Mouse (Mus musculus): Measurements from ENCODE around the gene Phactr1. TPM values are rescaled to one million over a fixed set of nuclear protein-coding genes. Genes with fewer than 3 reads are reported as not detected.

The Phactr1 gene
- polyA plus RNA-seq, 1 experiment from 2014 or later, result 41.1 TPM

GRCm38 (mm10) chr13:43011516-43011915 lies 331.1 kb downstream of the Phactr1 start:
- no peaks in the 10 kb centered on the region for H3K4me1 ChIP-seq (ENCODE audit: control insufficient read depth, insufficient read depth, low read length)
- WGBS, result 62% methylated on average over 3 of the region's 3 CpGs
- no peaks in the 10 kb centered on the region for H3K27me3 ChIP-seq (ENCODE audit: control insufficient read depth, insufficient read depth, low read length)
- H3K4me3 ChIP-seq (ENCODE audit: low read depth, low read length), result no peak overlapping the region
- no peak overlapping the region for H3K4me2 ChIP-seq (ENCODE audit: low read depth)
- H3K9me3 ChIP-seq (ENCODE audit: control insufficient read depth, low read length), result no peaks in the 10 kb centered on the region
- no peak overlapping the region for H3K27ac ChIP-seq (ENCODE audit: low read depth, low read length)
- no peaks in the 10 kb centered on the region for H3K36me3 ChIP-seq (ENCODE audit: control insufficient read depth, insufficient read depth, low read length)
- no peak overlapping the region for H3K9ac ChIP-seq (ENCODE audit: low read length)
- ATAC-seq (ENCODE audit: insufficient read depth, low FRiP score, low TSS enrichment), result no peak
- DNase-seq (ENCODE audit: low spot score), result no peak

- Histone ChIP-seq H3K27ac (ENCODE audit: low read depth, low read length) (no peak overlapping the region), H3K9ac (ENCODE audit: low read length) (no peak overlapping the region), H3K4me2 (ENCODE audit: low read depth) (no peak overlapping the region), H3K9me3 (ENCODE audit: control insufficient read depth, low read length) (no peaks in the 10 kb centered on the region), H3K4me3 (ENCODE audit: low read depth, low read length) (no peak overlapping the region), H3K36me3 (ENCODE audit: control insufficient read depth, insufficient read depth, low read length) (no peaks in the 10 kb centered on the region), H3K27me3 (ENCODE audit: control insufficient read depth, insufficient read depth, low read length) (no peaks in the 10 kb centered on the region), H3K4me1 (ENCODE audit: control insufficient read depth, insufficient read depth, low read length) (no peaks in the 10 kb centered on the region)
- WGBS, result 83% methylated on average over 4 of the region's 4 CpGs
- ATAC-seq (ENCODE audit: insufficient read depth, low FRiP score, low TSS enrichment), result no peak
- no peak for DNase-seq (ENCODE audit: low spot score)
Measured at GRCm38 (mm10) chr13:43013984-43014383, 333.6 kb downstream of the Phactr1 start.

GRCm38 (mm10) chr13:43015768-43016167 lies 335.3 kb downstream of the Phactr1 start:
- no peaks in the 10 kb centered on the region for H3K4me1 ChIP-seq (ENCODE audit: control insufficient read depth, insufficient read depth, low read length)
- H3K9me3 ChIP-seq (ENCODE audit: control insufficient read depth, low read length), result no peaks in the 10 kb centered on the region
- DNase-seq (ENCODE audit: low spot score) (no peak), ATAC-seq (ENCODE audit: insufficient read depth, low FRiP score, low TSS enrichment) (no peak)
- H3K4me3 ChIP-seq (ENCODE audit: low read depth, low read length), result no peak overlapping the region
- H3K27ac ChIP-seq (ENCODE audit: low read depth, low read length), result no peak overlapping the region
- H3K4me2 ChIP-seq (ENCODE audit: low read depth), result no peak overlapping the region
- WGBS, result 74% methylated on average over 6 of the region's 6 CpGs
- no peaks in the 10 kb centered on the region for H3K36me3 ChIP-seq (ENCODE audit: control insufficient read depth, insufficient read depth, low read length)
- H3K27me3 ChIP-seq (ENCODE audit: control insufficient read depth, insufficient read depth, low read length), result no peaks in the 10 kb centered on the region
- H3K9ac ChIP-seq (ENCODE audit: low read length), result no peak overlapping the region

- DNase-seq (ENCODE audit: low spot score) (no peak), ATAC-seq (ENCODE audit: insufficient read depth, low FRiP score, low TSS enrichment) (no peak)
- Histone ChIP-seq H3K4me2 (ENCODE audit: low read depth) (no peak overlapping the region), H3K27ac (ENCODE audit: low read depth, low read length) (no peak overlapping the region), H3K4me1 (ENCODE audit: control insufficient read depth, insufficient read depth, low read length) (no peaks in the 10 kb centered on the region), H3K9ac (ENCODE audit: low read length) (no peak overlapping the region), H3K9me3 (ENCODE audit: control insufficient read depth, low read length) (no peaks in the 10 kb centered on the region), H3K4me3 (ENCODE audit: low read depth, low read length) (no peak overlapping the region), H3K36me3 (ENCODE audit: control insufficient read depth, insufficient read depth, low read length) (no peaks in the 10 kb centered on the region), H3K27me3 (ENCODE audit: control insufficient read depth, insufficient read depth, low read length) (no peaks in the 10 kb centered on the region)
- WGBS, result 60% methylated on average over 5 of the region's 5 CpGs
Measured at GRCm38 (mm10) chr13:43018863-43019262, 338.4 kb downstream of the Phactr1 start.

GRCm38 (mm10) chr13:43021031-43021430 lies 340.6 kb downstream of the Phactr1 start:
- ATAC-seq (ENCODE audit: insufficient read depth, low FRiP score, low TSS enrichment) (no peak), DNase-seq (ENCODE audit: low spot score) (no peak)
- Histone ChIP-seq H3K9me3 (ENCODE audit: control insufficient read depth, low read length) (no peaks in the 10 kb centered on the region), H3K4me2 (ENCODE audit: low read depth) (no peak overlapping the region), H3K36me3 (ENCODE audit: control insufficient read depth, insufficient read depth, low read length) (no peaks in the 10 kb centered on the region), H3K4me3 (ENCODE audit: low read depth, low read length) (no peak overlapping the region), H3K4me1 (ENCODE audit: control insufficient read depth, insufficient read depth, low read length) (no peaks in the 10 kb centered on the region), H3K27ac (ENCODE audit: low read depth, low read length) (no peak overlapping the region), H3K9ac (ENCODE audit: low read length) (no peak overlapping the region), H3K27me3 (ENCODE audit: control insufficient read depth, insufficient read depth, low read length) (no peaks in the 10 kb centered on the region)
- 72% methylated on average over 6 of the region's 6 CpGs for WGBS

GRCm38 (mm10) chr13:43023005-43023404 lies 342.6 kb downstream of the Phactr1 start:
- WGBS, result 86% methylated on average over 5 of the region's 5 CpGs
- Histone ChIP-seq H3K9me3 (ENCODE audit: control insufficient read depth, low read length) (no peaks in the 10 kb centered on the region), H3K27me3 (ENCODE audit: control insufficient read depth, insufficient read depth, low read length) (no peaks in the 10 kb centered on the region), H3K4me2 (ENCODE audit: low read depth) (no peak overlapping the region), H3K9ac (ENCODE audit: low read length) (no peak overlapping the region), H3K4me3 (ENCODE audit: low read depth, low read length) (no peak overlapping the region), H3K36me3 (ENCODE audit: control insufficient read depth, insufficient read depth, low read length) (no peaks in the 10 kb centered on the region), H3K27ac (ENCODE audit: low read depth, low read length) (no peak overlapping the region), H3K4me1 (ENCODE audit: control insufficient read depth, insufficient read depth, low read length) (no peaks in the 10 kb centered on the region)
- ATAC-seq (ENCODE audit: insufficient read depth, low FRiP score, low TSS enrichment) (no peak), DNase-seq (ENCODE audit: low spot score) (no peak)

GRCm38 (mm10) chr13:43027568-43027967 lies 347.1 kb downstream of the Phactr1 start:
- WGBS, result 50% methylated on average over 1 of the region's 1 CpGs
- no peak for DNase-seq (ENCODE audit: low spot score)

GRCm38 (mm10) chr13:43030222-43030621 lies 349.8 kb downstream of the Phactr1 start:
- Histone ChIP-seq H3K27ac (ENCODE audit: low read depth, low read length) (no peak overlapping the region), H3K4me2 (ENCODE audit: low read depth) (no peak overlapping the region), H3K4me1 (ENCODE audit: control insufficient read depth, insufficient read depth, low read length) (no peaks in the 10 kb centered on the region), H3K9ac (ENCODE audit: low read length) (no peak overlapping the region), H3K9me3 (ENCODE audit: control insufficient read depth, low read length) (no peaks in the 10 kb centered on the region), H3K36me3 (ENCODE audit: control insufficient read depth, insufficient read depth, low read length) (no peaks in the 10 kb centered on the region), H3K4me3 (ENCODE audit: low read depth, low read length) (no peak overlapping the region), H3K27me3 (ENCODE audit: control insufficient read depth, insufficient read depth, low read length) (no peaks in the 10 kb centered on the region)
- no peak for DNase-seq (ENCODE audit: low spot score)
- WGBS, result 80% methylated on average over 2 of the region's 2 CpGs
- no peak for ATAC-seq (ENCODE audit: insufficient read depth, low FRiP score, low TSS enrichment)

More at GRCm38 (mm10) chr13:43027568-43027967, 347.1 kb downstream of the Phactr1 start:
- Histone ChIP-seq H3K9ac (ENCODE audit: low read length) (no peak overlapping the region), H3K9me3 (ENCODE audit: control insufficient read depth, low read length) (no peaks in the 10 kb centered on the region), H3K27ac (ENCODE audit: low read depth, low read length) (no peak overlapping the region), H3K27me3 (ENCODE audit: control insufficient read depth, insufficient read depth, low read length) (no peaks in the 10 kb centered on the region), H3K4me3 (ENCODE audit: low read depth, low read length) (no peak overlapping the region), H3K36me3 (ENCODE audit: control insufficient read depth, insufficient read depth, low read length) (no peaks in the 10 kb centered on the region), H3K4me2 (ENCODE audit: low read depth) (no peak overlapping the region), H3K4me1 (ENCODE audit: control insufficient read depth, insufficient read depth, low read length) (no peaks in the 10 kb centered on the region)
- ATAC-seq (ENCODE audit: insufficient read depth, low FRiP score, low TSS enrichment), result no peak

- Histone ChIP-seq H3K36me3 (ENCODE audit: control insufficient read depth, insufficient read depth, low read length) (no peaks in the 10 kb centered on the region), H3K9ac (ENCODE audit: low read length) (no peak overlapping the region), H3K27ac (ENCODE audit: low read depth, low read length) (no peak overlapping the region), H3K4me3 (ENCODE audit: low read depth, low read length) (no peak overlapping the region), H3K4me2 (ENCODE audit: low read depth) (no peak overlapping the region), H3K27me3 (ENCODE audit: control insufficient read depth, insufficient read depth, low read length) (no peaks in the 10 kb centered on the region), H3K4me1 (ENCODE audit: control insufficient read depth, insufficient read depth, low read length) (no peaks in the 10 kb centered on the region), H3K9me3 (ENCODE audit: control insufficient read depth, low read length) (no peaks in the 10 kb centered on the region)
- ATAC-seq (ENCODE audit: insufficient read depth, low FRiP score, low TSS enrichment) (no peak), DNase-seq (ENCODE audit: low spot score) (no peak)
- 94% methylated on average over 3 of the region's 3 CpGs for WGBS
Measured at GRCm38 (mm10) chr13:43032451-43032850, 352.0 kb downstream of the Phactr1 start.
